Mouse (Mus musculus) NIH3T3 (cell line): ENCODE results near the gene Ciao2a.

ENCODE experiments used
- DNase-seq: peaks from one replicate; pipeline ENCODE4 v3.0.0-alpha.2; 2012; ENCODE audit warnings: low read depth

Ciao2a gene

DNA sequence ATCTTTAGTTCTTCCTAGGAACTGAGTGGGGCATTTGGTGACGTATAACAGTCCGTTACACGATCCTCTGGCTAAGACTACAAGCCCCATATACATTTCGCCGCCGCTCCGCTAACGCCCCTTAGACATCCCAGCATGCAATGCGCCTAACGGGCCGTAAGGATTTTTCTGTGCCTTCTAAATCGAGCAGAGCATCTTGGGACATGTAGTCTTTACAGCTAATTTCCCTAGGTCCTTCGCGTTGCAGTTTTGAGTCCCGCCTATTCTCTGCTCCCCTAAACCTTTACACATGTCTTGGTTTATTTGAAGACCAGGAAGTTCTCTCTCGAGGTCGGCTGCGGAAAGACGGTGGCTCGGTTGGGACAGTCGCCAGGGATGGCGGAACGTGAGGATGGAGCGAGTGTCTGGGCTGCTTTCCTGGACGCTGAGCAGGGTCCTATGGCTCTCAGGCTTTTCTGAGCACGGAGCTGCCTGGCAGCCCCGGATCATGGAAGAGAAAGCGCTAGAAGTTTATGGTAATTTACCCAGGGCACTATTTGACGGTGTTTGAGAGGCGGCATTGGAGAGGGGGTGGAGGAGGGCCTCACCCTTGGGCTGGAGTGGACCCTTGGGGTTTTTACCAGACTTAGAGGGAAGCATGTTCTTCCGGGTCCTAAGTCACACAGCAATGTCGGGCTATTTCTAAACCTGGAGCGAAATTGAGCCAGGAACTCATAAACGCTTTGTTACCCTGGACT, at the start of gene Ciao2a, which contains the start of gene Snx1:
Gene Ciao2a (plus strand): TSS at position 156 of the 737 bp plus-strand sequence.
Gene Snx1 (minus strand): TSS at position 132 of the 737 bp plus-strand sequence.
- DNase-seq = peak; percentile 95

DNA sequence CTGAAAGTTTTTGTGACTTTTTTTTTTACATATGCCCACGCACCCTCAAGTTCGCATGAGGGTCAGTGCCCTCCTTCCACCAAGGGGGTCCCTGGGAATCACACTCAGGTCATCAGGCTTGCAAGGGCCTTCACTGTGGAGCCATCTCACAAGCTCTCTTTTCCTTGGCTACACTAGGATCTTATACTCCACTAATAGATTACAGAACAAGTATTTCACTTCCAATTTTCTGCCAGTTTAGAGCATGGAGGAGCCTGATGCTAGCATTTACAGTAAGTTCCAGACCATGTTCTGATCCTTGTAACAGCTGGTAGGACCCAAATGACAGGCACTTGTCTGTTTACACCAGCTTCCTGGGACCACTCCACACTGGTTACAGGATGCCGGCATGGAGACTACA, 48.3 kb upstream of the Ciao2a start:
- no peak for DNase-seq

DNA sequence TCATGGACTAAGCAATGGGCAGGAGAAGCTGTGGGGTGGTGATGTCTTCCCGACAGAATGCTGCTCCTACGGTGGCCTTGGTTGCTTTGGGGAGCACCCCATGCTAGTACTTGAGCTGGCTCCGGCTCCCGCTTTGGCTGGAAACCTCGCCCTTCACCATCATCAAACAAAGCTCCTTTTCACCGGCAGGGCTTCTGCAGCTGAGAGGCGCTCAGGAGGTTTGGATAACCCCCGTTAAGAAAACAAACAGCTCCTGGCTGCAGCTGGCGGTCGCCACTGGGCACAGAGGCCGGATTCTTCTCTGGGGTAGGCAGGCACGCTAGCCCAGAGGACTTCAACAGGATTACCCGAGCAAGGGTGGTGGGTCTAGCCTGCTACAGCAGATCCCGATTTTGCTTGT, 47.9 kb upstream of the Ciao2a start:
- DNase-seq = peak; percentile 5

DNA sequence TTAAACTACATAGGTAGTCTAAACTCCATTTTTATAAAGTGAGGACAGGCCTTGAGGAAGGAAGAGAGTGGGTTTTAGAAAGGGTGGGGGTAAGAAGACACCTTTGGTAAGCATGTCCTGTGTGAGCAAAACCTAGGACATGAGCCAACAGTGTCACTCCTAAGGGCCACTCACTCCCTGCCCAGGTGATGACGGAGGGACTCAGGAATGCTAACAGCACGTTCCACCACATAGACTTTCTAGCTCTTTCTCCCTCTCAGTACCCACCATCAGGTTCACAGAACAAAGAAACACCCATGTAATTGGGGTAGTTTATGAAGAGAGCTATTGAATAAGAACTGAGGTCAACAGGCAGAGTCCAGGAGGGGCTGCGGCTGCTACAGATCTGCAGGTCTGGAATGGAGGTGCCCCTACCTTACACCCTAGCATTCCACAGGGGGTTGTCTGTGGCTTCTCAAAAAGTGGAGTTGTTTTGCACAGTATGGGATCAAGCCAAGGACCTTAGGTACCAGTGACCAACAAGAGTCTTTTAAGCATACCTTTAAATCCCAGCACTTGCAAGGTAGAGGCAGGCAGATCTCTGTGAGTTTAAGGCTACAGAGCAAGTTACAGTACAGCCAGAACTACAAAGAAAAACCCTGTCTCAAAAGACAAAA, 45.5 kb upstream of the Ciao2a start:
- no peak for DNase-seq

DNA sequence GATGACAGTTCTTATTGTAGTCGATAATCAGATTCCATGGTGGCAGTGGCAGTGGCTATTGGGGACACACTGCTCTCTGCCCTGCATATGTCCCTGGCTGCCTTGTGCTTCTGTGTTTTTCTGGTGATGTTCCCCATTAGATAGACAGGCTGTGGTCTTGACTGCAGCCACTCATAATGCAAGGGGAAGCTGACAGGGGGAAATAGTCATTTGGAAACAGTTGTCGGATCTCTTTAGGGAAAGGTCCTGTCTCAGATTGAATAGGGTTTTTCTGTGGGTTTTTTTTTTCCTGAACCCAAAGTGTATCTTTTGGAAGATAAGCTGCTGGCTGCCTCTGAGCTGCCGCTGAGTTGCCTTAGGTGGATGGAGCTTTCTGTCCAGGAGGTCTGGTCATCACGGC, 44.4 kb upstream of the Ciao2a start:
- DNase-seq = no peak

DNA sequence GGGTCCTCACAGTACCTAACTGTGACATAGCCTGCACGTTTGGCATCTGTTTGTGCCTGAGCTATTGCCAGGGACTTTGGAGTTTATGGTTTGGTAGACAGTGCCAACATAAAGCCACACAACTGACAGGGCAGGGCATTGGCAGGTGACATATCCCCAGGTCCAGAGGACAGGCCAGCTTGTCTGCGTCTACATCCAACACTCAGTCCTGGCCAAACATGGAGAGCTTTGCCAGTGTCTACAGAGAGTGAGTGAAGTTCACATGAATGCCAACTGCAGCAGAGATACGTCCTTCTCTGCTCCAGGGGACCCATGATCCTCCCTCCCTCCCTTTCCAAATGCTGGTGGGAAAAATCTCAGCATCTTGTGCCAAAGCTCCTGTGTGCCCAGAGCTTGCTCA, 42.2 kb upstream of the Ciao2a start:
- no peak for DNase-seq

DNA sequence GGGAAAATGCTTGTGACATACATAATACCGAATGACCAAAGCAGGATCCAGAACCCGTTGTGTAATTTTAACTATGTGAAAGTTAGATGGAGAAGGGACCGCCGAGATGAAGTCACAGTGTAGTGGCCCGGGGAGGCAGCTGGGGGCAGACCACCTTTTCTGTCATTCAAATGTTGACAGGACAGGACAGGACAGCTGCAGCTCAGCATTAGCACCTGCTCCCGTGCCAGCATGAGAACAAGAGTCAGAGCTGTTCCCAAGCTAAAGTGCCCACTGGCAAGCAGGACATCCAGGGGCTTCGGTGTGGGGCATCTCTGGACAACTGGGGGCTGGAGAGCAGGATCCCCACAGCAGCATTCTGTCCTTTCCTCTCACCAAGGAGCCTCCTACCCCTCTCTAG, 39.3 kb upstream of the Ciao2a start:
- no peak for DNase-seq

DNA sequence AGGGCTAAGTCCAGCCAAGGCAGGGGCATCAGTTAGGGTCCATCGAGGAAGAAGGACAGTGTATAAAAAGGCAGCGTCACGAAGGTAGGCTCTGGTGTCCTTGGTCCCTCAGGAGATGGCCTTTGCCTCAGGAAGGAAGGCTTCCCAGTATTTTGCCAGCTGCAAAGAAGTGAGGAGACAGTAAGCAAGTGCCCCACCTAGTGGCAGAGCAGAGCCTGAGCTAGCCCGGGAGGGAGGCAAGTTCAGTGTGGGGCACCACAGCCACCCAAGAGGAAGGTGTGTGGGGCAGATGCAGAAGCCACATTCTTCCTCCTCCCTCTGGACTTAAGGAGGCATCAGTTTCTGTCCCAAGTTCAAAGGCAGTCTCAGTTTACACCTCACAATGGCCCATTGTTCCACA, 38.0 kb upstream of the Ciao2a start:
- DNase-seq = peak; percentile 74

DNA sequence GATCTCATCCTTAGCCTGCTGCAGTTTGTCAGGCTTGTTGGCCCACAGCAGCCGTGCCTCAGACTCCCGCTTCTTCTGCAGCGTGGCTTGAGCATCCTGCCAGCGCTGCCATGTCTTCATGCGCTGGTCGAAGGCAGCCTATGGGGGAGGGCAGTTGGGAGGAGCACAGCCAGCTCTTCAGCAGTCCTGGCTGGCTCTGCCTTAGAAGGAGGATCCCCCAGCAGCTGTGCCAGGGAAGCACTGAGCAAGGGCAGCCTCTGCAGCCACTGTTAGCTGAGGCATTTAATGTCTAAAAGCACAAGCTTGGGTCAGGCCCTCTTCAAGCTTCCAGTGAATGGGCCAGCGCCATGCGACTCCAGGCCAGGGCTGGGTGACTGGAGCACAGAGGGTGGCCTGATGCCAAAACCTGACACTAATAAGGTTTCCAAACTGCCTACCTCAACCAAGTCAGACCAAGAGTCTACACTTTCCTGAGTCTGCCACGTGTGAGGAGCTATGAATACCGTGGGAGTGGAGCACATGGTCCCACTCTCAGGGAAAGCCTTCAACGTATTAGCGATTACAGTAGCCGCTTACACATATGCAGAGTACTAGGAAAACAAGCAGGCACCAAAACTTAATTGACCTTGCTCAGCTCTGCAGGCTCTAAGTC, 35.7 kb upstream of the Ciao2a start:
- DNase-seq = no peak

DNA sequence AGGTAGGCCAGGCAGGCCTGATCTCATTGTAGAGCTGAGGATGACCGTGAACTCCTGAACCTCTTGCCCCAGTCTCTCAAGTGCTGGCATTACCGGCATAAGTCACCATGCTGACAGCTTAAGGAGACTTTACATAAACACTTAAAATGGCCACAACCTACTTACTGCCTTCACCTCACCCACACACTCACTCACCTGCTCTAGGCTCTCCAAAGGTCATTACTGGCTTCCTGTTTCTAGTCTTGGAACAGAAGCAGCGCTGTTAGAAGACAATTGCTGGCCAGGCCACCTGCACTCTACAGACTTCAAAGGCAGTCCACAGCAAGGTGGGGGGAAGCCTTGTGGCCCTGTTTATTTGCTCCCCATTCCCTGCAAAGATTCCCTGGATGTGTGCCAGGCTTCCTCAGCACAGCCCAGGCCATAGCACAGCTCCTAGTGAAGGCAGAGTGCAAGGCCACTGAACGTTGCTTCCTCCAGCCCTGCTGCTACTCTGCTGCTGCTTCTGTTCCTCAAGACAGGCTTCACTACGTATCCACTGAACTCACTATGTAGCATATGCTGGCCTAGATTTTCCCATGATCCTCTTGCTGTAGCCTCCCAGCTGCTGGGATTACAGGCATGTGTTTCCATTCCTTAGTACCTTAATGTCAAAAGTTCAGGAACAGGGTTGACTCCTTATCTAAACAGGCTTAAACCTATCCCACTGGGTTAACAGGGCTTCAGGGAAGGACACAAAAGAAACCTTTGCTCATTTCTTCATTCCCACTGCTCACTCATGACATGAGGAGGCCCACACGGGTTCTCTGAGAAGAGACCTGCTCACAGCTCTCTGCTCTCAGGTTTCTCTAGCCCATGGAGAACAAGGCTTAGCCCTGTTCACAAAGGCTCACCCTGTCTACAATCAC, 34.8 kb upstream of the Ciao2a start:
- DNase-seq = no peak

DNA sequence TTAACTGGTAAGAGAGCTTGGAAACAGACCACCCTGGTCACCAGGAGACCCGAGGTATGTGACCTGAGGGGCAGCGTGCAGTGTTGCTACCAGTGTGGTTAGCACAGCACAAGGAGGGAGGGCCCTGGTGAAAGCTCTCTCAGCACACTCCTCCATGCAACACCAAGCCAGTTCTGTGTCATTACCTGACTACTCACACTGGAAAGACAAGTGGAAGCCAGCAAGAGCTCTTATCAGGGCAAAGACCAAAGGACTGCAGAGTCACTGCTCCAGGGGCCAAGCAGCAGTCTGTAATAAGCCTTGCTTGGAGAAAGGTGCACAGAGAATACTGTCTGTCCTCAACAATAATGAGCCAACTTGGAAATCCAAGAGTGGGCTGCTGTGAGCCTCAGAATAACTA, 33.7 kb upstream of the Ciao2a start:
- no peak for DNase-seq

DNA sequence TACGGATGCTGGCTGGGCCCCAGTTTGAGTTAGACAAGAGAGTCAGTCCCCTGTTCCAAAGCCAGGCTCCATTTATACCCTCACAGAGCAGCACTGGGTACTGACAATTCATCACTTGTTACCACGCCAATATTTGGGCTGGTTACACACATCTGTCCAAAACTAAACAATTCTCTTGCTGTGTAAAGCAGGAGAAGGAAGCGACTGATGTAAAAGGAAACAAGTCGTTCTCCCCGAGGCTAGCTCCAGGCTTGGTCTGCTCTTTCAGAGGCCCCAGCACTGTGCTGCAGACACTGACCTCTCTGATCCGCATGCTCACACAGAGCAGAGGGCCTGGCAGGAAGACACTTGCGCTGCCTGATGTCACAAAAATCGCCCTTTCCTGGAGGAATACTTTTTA, 24.8 kb upstream of the Ciao2a start:
- no peak for DNase-seq

DNA sequence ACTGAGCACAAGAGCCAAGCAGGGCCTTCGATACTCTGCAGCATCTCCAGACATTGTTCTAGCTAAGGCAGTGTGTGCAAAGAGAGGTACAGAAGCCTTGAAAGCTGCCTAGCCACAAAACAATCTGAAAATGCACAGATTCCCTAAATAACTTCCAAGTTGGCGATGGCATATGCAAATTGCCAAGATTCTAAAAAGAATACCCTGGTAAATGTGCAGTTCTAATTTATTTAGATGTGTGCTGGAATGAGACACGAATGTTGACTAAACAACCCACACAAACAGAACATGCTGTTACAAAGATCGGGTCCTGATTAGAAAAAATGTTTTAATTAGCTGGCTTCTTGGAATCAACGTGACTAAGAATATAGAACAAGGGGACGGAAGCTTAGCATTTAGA, 23.7 kb upstream of the Ciao2a start:
- DNase-seq = no peak

DNA sequence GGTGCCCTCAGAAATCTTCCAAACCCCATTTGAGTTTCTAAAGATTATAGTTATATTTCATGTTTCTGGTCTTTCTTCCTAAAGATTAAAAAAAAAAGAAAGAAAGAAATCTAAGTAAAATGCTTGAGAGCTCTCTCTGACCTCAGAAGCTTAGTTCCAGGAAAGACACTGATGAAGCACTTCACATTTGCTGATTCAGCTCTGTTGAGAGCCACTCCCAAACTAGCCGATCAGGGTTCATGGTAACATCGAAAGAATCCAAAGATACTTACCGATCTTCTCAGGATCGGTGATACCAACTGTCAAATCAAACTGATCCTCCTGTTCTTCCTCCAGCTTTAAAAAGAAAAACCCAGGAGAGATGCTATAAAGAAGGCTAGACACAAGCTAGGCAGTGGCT, 21.8 kb upstream of the Ciao2a start:
- DNase-seq = no peak

DNA sequence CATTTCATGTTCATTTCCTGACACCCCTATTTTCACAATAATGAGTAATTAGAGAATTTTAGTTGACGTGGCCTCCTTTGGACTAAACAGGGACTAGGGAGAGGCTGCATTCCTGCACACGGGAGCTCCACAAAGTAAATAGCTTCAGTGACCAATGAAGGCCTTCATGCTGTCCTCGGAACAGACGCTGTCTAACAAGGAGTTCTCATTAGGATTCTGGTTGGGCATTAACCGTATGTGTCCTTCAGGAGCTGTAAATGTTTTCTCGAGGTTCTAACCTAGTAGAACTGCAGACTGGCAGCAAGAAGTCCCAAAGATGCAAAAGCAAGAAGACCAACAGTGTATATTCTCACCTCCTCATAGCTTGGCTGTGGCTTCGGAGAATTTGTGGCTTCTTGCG, 21.2 kb upstream of the Ciao2a start:
- no peak for DNase-seq

DNA sequence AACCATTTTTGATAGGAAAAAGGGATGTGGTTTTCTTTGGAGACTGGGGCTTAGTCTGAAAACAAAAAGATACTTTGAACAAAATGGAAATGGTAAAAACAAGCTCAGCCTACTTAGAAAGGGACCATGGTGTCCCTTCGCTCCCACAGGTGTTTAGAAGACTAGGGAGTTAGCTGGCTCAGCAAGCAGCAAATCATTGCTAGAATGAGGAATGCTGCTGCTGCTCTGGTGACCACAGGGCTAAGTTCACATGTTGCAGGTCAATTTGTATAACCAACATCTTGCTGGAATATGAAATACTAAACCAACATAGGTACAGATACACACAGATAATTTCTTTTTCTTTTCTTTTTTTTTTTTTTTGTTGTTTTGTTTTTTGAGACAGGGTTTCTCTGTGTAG, 16.8 kb upstream of the Ciao2a start:
- no peak for DNase-seq

DNA sequence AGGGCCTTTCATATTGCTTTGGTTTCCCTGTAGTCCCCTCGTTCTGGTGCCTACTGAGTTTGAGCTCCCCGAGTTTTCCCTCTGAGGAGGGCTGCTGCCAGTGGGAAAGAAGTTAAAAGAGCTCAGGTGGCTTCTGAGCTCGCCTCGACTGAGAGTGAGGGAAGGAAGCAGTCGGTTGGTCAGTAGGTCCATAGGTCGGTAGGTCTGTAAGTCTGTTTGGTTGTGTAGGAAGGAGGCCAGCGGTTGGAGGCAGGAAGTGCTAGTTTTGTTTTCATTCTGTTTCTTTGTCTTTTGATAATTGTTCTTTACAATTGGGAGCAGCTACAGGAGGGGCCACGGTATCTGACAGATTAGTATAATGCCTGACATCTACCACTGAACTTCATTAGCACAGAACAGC, 16.3 kb upstream of the Ciao2a start:
- DNase-seq = no peak

DNA sequence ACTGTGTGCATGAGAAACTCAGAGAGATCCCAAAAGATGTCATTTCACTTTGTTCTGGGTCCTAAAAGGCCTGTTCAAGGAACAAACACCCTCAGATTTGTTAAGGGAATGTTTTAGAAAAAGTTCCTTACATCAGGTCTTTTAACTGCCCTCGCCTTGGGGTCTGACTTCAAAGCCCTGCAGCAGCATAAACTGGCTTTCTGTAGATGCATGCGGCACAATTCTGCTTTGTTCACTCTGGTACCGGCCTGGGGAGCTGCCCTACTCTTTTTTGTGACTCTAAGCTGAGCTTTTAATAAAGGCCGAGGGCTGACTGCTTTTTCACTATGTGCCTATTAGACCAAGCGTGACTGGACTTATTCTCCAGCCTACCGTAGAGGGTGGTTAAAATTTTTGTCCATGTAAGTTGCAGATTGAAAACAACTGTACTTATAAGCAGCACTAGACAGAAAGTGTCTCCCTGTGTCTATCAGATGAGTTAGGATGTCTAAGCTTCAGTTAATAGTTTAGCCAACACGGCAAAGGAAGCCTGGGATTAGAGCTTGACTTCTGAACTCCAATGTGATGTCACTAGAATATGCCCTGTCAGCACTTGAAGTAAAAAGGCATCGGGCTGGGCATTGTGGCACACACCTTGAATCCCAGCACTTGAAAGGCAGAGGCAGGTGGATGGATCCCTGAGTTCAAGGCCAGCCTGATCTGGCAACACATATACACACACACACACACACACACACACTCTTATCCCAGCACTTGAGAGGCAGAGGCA, 15.6 kb upstream of the Ciao2a start:
- DNase-seq = no peak

DNA sequence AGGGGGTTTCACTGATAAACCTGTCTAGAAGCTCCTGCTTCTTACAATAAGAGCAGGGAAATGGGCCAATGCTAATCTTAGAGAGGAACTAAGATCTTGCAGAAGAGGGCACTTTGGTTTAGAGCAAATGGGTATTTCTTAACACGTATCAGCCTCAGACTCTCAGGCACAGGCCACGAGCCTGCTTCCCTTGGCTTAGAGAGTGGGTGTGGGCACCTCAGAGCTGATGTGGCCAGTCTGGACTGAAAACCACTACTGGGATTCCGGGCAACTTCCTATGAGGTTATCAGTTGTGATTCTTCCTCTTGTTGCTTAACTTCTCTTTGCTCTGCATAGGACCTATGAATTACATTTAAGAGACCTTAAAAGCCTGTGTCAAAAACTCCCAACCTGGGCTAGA, 12.1 kb upstream of the Ciao2a start:
- DNase-seq = no peak

DNA sequence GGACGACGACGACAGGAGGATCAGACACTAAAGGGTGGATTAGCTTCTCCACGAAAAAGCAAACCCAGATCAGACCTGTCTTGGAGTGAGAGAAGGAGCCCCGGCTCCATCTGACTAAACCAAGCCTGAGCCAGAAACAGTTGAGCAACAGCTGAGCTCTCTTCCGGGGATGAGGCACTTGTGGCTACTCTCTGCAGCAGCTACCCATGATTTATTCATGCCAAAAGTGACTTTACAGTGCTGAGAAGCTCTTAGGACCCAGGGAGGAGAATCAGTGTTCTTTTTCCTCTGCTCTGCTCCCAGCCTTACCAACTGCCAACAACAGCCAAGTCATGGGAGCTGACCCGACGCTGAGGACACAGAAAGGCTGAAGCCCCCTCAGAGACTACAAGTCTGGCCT, 9.5 kb upstream of the Ciao2a start:
- peak; percentile 78 for DNase-seq

DNA sequence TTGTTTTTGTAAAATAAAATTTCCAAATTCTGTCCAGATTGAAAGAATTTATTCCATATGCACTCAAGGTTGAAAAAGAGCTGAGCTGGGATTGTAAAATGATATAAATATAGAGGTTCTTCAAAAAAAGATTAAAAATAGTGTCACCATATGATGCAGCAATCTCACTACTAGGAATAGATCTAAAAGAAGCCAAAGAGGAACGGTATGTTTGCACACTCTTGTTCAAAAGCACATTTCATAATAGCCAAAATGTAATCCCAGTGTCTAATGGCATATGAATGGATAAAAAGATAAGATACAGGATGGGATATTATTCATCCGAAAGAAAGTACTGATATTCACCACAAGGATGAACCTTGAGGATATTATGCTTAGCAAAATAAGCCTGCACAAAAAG, 6.9 kb upstream of the Ciao2a start:
- DNase-seq = no peak

DNA sequence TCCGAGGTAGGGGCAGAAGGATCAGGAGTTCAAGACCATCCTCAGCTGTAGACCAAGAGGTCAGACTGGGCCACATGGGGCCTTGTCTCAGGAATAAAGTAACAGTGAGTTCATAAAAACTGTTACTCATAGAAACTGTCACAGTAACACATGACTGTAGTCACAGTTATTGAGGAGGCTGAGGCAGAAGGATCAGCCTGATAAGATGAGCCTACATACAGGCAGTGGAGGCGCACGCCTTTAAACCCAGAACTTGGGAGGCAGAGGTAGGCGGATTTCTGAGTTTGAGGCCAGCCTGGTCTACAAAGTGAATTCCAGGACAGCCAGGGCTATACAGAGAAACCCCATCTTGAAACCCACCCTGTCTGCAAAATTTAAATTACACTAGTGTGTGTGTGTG, 6.3 kb upstream of the Ciao2a start:
- no peak for DNase-seq
